Mouse (Mus musculus) CH12.LX (cell line): Measurements from ENCODE around the gene Cped1. TPM values are rescaled to one million over a fixed set of nuclear protein-coding genes. Genes with fewer than 3 reads are reported as not detected.

Experiments used
- DNase-seq: peaks from one replicate; pipeline ENCODE4 v3.0.0-alpha.2; 2013; ENCODE audit errors: extremely low read depth
- H3K27ac ChIP-seq: 2 replicates; pipeline ENCODE4 v1.5.1; 2012; ENCODE audit warnings: low read depth, mild to moderate bottlenecking, control low read depth, moderate library complexity; ENCODE audit not compliant: insufficient read depth
- H3K27me3 ChIP-seq: replicated peaks from 2 replicates; pipeline ENCODE3; 2012; ENCODE audit warnings: inconsistent platforms
- H3K36me3 ChIP-seq, 2 experiments: replicated peaks in 1 of 2; 2 replicates each; pipeline versions ENCODE3 to v1.6.1; 2012; ENCODE audit warnings: inconsistent platforms in 1 of 2, low read length in 1 of 2, mild to moderate bottlenecking in 1 of 2, mixed read lengths in 1 of 2, moderate library complexity in 1 of 2; ENCODE audit not compliant: control insufficient read depth in 1 of 2, insufficient read depth in 1 of 2
- H3K4me1 ChIP-seq, 2 experiments: 2 replicates each; pipeline ENCODE4 v1.6.1; 2012; ENCODE audit warnings: inconsistent platforms in 1 of 2, moderate library complexity in 1 of 2; ENCODE audit not compliant: insufficient read depth in 2 of 2, control insufficient read depth in 1 of 2
- H3K4me2 ChIP-seq: 2 replicates; pipeline ENCODE4 v1.6.1; 2012; ENCODE audit warnings: low read depth, mild to moderate bottlenecking, control low read depth; ENCODE audit not compliant: poor library complexity, insufficient read depth, severe bottlenecking
- H3K4me3 ChIP-seq, 3 experiments: fragments of 150-350 bp in 1 of 3; sonication (generic) in 1 of 3; replicated peaks in 1 of 3; 2 replicates each; pipeline versions ENCODE3 to v1.5.1; 2011 to 2012; ENCODE audit warnings: low read depth in 2 of 3, low read length in 2 of 3, mild to moderate bottlenecking in 2 of 3, moderate library complexity in 2 of 3, control low read depth in 1 of 3, improper control_type of control experiment in 1 of 3, inconsistent platforms in 1 of 3, mixed read lengths in 1 of 3; ENCODE audit not compliant: poor library complexity in 1 of 3
- H3K79me2 ChIP-seq: replicated peaks from 2 replicates; pipeline ENCODE4 v1.6.1; 2012; ENCODE audit warnings: mild to moderate bottlenecking, moderate library complexity; ENCODE audit not compliant: control insufficient read depth, poor library complexity, insufficient read depth, severe bottlenecking; ENCODE audit errors: extremely low read depth
- H3K9ac ChIP-seq: 2 replicates; pipeline ENCODE4 v1.6.1; 2012; ENCODE audit warnings: low read depth, mild to moderate bottlenecking, control low read depth, moderate library complexity; ENCODE audit not compliant: insufficient read depth
- H3K9me3 ChIP-seq: replicated peaks from 2 replicates; pipeline ENCODE3; 2012; ENCODE audit warnings: low read length, inconsistent platforms, mixed read lengths
- IRF4 ChIP-seq: IDR thresholded peaks from 2 replicates; pipeline ENCODE4 v1.6.1; 2014; ENCODE audit warnings: low read depth, mild to moderate bottlenecking, inconsistent platforms, low read length, improper control_type of control experiment
- JUND ChIP-seq: conservative IDR thresholded peaks from 2 replicates; pipeline ENCODE4 v1.6.1; 2011; ENCODE audit warnings: low read depth, low read length, improper control_type of control experiment
- MAX ChIP-seq: IDR thresholded peaks from 2 replicates; pipeline ENCODE4 v1.6.1; 2011; ENCODE audit warnings: low read length, improper control_type of control experiment
- MAZ ChIP-seq: IDR thresholded peaks from 2 replicates; pipeline ENCODE4 v1.6.1; 2012; ENCODE audit warnings: low read depth, mild to moderate bottlenecking, inconsistent platforms, low read length, improper control_type of control experiment, moderate library complexity
- MXI1 ChIP-seq: IDR thresholded peaks from 2 replicates; pipeline ENCODE4 v1.6.1; 2011; ENCODE audit warnings: mild to moderate bottlenecking, low read depth, low read length, improper control_type of control experiment
- MYC ChIP-seq: IDR thresholded peaks from 2 replicates; pipeline ENCODE4 v1.6.1; 2011; ENCODE audit warnings: low read depth, mild to moderate bottlenecking, improper control_type of control experiment, low read length
- NRF1 ChIP-seq: IDR thresholded peaks from 2 replicates; pipeline ENCODE4 v1.6.1; 2014; ENCODE audit warnings: low read depth, mild to moderate bottlenecking, inconsistent platforms, low read length, improper control_type of control experiment, moderate library complexity
- RCOR1 ChIP-seq: conservative IDR thresholded peaks from 2 replicates; pipeline ENCODE4 v1.6.1; 2012; ENCODE audit warnings: low read depth, mild to moderate bottlenecking, inconsistent platforms, low read length, improper control_type of control experiment
- SIN3A ChIP-seq: IDR thresholded peaks from 2 replicates; pipeline ENCODE4 v1.6.1; 2012; ENCODE audit warnings: low read length, improper control_type of control experiment, inconsistent platforms
- TCF12 ChIP-seq: IDR thresholded peaks from 2 replicates; pipeline ENCODE4 v1.6.1; 2014; ENCODE audit warnings: low read depth, mild to moderate bottlenecking, inconsistent platforms, low read length, improper control_type of control experiment
- UBTF ChIP-seq: IDR thresholded peaks from 2 replicates; pipeline ENCODE4 v1.6.1; 2012; ENCODE audit warnings: low read depth, mild to moderate bottlenecking, inconsistent platforms, low read length, improper control_type of control experiment, moderate library complexity
- USF1 ChIP-seq: IDR thresholded peaks from 2 replicates; pipeline ENCODE4 v1.6.1; 2014; ENCODE audit warnings: low read depth, mild to moderate bottlenecking, inconsistent platforms, low read length, improper control_type of control experiment
- ZKSCAN1 ChIP-seq: IDR thresholded peaks from 2 replicates; pipeline ENCODE4 v1.6.1; 2012; ENCODE audit warnings: low read depth, inconsistent platforms, low read length, improper control_type of control experiment, borderline replicate concordance
- ZMIZ1 ChIP-seq: IDR thresholded peaks from 2 replicates; pipeline ENCODE4 v1.6.1; 2012; ENCODE audit warnings: low read depth, mild to moderate bottlenecking, inconsistent platforms, low read length, improper control_type of control experiment
- ZNF384 ChIP-seq: IDR thresholded peaks from 2 replicates; pipeline ENCODE4 v1.6.1; 2012; ENCODE audit warnings: low read depth, low read length, improper control_type of control experiment, inconsistent platforms
- dilution Hi-C: fragments of 300-500 bp; cut with MboI; formaldehyde crosslinking; loops from 2 replicates; pipeline ENCODE4 v1.14.3; 2020; ENCODE audit warnings: low sequenced_read_pairs; ENCODE audit not compliant: extremely low pct_unique_long_range_greater_than_20kb, extremely low pct_ligation_motif_present
- in situ Hi-C: fragments of 300-500 bp; cut with MboI; formaldehyde crosslinking; loops from 3 replicates; pipeline ENCODE4 v1.14.3; 2019; ENCODE audit warnings: low sequenced_read_pairs, low pct_ligation_motif_present, low pct_unique_long_range_greater_than_20kb, mixed read lengths
- polyA plus RNA-seq: library from polyadenylated mRNA; unstranded; fragments of >175 nt; gene quantifications from 2 replicates; pipeline ENCODE4 v1.2.1, GENCODE M21; 2012; ENCODE audit warnings: low read depth; ENCODE audit not compliant: insufficient read length
- total RNA-seq, 2 experiments: library from RNA; depleted of rRNA; stranded (reverse); fragments of 300-350 nt in 1 of 2; fragments of >200 nt in 1 of 2; gene quantifications; 2 replicates each; pipeline ENCODE4 v1.2.3; 2012 to 2014

Cped1 gene
- total and polyA plus RNA-seq, 3 experiments = 0.51 to 6.8 (median 1.1) TPM

- Histone ChIP-seq H3K4me1 (peaks cover 4 to 29% of the 10 kb centered on the region in 2 experiments; a peak in 3 of 4 replicates), H3K36me3 (peaks cover 10 to 24% of the 10 kb centered on the region in 2 experiments), H3K27me3 (no peaks in the 10 kb centered on the region), H3K4me3 (peak overlapping the region; percentile 30 to 80 (median 60)), H3K79me2 (peaks cover 46% of the 10 kb centered on the region), H3K4me2 (peak overlapping the region; percentile 30), H3K9ac (peak overlapping the region; percentile 78), H3K27ac (peak overlapping the region; percentile 62), H3K9me3 (no peaks in the 10 kb centered on the region)
- dilution Hi-C loops (no loop called here), in situ Hi-C loops (no loop called here)
- TF ChIP-seq SIN3A = peak; percentile 9; the same call in 1 of the 2 replicates
- 0 out of 2 replicates have a peak, but pooled peaks have one; percentile 28 for TF ChIP-seq MAX
- no peak for TF ChIP-seq NRF1
- TF ChIP-seq UBTF = no peak
- 0 out of 2 replicates have a peak, but pooled peaks have one; percentile 24 for TF ChIP-seq MAZ
- TF ChIP-seq IRF4 = no peak
- no peak for TF ChIP-seq TCF12
- peak; percentile 72 for TF ChIP-seq MXI1
- TF ChIP-seq MYC = no peak
- no peak for TF ChIP-seq JUND
- DNase-seq = no peak
These were observed 305.1 kb downstream of the Cped1 start for GRCm38 (mm10) chr6:22290790-22291189.

GRCm38 (mm10) chr6:22292056-22292455 lies 306.3 kb downstream of the Cped1 start:
- Histone ChIP-seq H3K4me2 (peak overlapping the region; percentile 65; the same call in 1 of the 2 replicates), H3K4me3 (peak overlapping the region in 2 of 3 experiments; percentile 23 to 80), H3K4me1 (peaks cover 0 to 25% of the 10 kb centered on the region in 2 experiments; a peak in 2 of 4 replicates), H3K79me2 (peaks cover 57% of the 10 kb centered on the region), H3K9ac (peak overlapping the region; percentile 75), H3K36me3 (peaks cover 20 to 30% of the 10 kb centered on the region in 2 experiments), H3K27ac (no peak overlapping the region), H3K27me3 (no peaks in the 10 kb centered on the region), H3K9me3 (no peaks in the 10 kb centered on the region)
- in situ Hi-C loops = no loop called here
- no peak for DNase-seq
- no peak for TF ChIP-seq USF1
- no peak for TF ChIP-seq ZKSCAN1
- TF ChIP-seq ZMIZ1 = no peak
- no peak for TF ChIP-seq ZNF384
- no peak for TF ChIP-seq MAZ
- no peak for TF ChIP-seq RCOR1
- no peak for TF ChIP-seq MYC
- dilution Hi-C loops = no loop called here
